In the genomic region with DNA sequence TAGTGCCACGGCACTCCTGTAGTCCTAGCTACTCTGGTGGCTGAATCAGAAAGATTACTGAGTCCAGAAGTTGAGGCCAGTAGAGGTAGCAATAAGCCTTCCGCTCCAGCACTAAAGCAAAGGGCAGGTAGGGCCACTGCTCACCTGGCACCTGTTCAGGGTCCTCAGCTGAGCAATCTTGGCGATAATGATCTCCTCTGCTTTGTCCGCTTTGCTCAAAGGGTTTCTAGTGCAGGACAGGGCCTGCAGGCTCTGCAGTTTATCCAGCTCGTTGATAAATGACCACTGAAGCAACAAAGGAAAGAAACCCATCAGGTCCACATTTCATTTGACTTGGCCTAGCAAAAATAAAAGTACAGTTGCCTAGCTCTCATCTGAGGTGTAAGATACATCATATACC, we compare ENCODE assay signal across 13 mouse cellular contexts.
"Had no signal": no experiment of that assay in that cellular context is flagged by ENCODE, and none has a peak within 500 bp of the region (broad histone marks: within the 10 kb centered on the region; RNA-seq: fewer than 3 reads in every experiment).

No protein-coding gene starts in this region.

- DNase-seq: lung, adult 18-20 months; lung, embryonic 14.5 days; lung, postnatal 10 days; lung, postnatal 4 days; midbrain, embryonic 14.5 days; retina, postnatal 1 day; right cerebral cortex, adult 18-20 months; right cerebral cortex, postnatal 25 days; right cerebral cortex, postnatal 4 days; spleen, adult 18-20 months; thymus, adult 18-20 months; thymus, postnatal 14 days; thymus, postnatal 36 days had no signal
